Mouse (Mus musculus) heart, adult 9 months (tissue): ENCODE data around the gene Hoxa7.

ENCODE experiments used
- DNase-seq, 2 experiments: peaks; one replicate each; pipeline ENCODE4 v3.0.0; 2022; ENCODE audit warnings: low spot score in 2 of 2

Hoxa7 gene

DNA sequence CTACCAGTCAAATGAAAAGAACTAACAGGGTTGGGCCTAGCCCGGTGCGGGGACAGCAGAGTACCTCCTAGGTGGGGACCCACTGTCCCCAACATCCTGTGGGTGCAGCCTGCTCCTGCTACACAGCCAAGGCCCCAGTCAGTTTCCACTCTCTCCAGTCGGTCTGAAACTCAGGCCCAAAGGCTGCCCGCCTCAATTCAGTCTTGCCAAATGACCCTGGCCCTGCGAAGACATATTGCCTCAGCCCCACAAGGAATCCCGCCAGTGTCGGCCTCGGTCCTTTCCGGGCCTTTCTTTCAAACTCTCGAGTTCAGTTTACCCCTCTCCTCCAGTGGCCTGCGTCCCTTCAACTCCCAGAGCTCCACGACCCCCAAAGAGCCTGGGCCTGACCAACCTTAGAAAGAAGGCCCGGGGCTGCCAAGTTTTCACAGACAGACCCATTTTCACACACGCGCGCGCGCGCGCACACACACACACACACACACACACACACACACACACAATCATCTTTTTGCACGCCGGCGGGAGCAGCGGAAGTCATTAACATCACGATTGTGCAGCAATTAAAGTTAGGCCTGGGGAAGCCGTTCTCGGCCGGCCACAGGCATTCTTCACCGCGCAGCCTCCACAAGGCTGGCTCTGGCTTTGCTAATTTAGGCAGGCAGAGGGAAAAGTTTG is 21.4 kb downstream of the Hoxa7 start:
- no peak for DNase-seq

- no peak for DNase-seq
Measured at GRCm38 (mm10) chr6:52197271-52197670, 24.4 kb downstream of the Hoxa7 start.

GRCm38 (mm10) chr6:52196811-52197210 is 24.8 kb downstream of the Hoxa7 start:
- no peak for DNase-seq

GRCm38 (mm10) chr6:52194690-52195089 is 27.0 kb downstream of the Hoxa7 start:
- DNase-seq = no peak

GRCm38 (mm10) chr6:52191860-52192550 is 29.6 kb downstream of the Hoxa7 start:
- DNase-seq = peak; percentile 67 to 70

- DNase-seq = no peak
Measured at GRCm38 (mm10) chr6:52190906-52191810, 30.5 kb downstream of the Hoxa7 start, which contains the start of gene Hoxa4. Hoxa4 (minus strand) TSS chr6:52191753.

- no peak for DNase-seq
Measured at GRCm38 (mm10) chr6:52190410-52190809, 31.2 kb downstream of the Hoxa7 start.

GRCm38 (mm10) chr6:52189909-52190308 is 31.7 kb downstream of the Hoxa7 start:
- no peak for DNase-seq

DNA sequence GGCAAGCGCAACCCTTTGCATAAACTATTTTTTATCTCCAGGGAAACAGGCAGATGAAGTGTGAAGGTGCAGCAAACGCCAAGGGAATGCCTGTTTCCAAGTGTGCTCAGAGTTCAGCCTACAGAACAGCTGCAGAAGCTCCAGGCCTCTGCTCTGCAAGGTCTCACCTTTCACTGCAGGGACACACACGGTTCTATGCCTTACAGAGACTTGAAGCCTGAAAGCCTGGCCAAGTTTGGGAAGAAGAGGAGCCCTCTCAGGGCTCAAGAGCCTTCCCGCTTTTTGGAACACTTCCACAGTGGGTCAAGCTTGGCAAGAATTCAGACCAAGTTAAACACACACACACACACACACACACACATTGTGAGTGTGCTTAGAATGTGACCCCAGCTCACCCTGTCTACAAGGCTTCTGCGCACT is 32.5 kb downstream of the Hoxa7 start:
- DNase-seq = no peak

DNA sequence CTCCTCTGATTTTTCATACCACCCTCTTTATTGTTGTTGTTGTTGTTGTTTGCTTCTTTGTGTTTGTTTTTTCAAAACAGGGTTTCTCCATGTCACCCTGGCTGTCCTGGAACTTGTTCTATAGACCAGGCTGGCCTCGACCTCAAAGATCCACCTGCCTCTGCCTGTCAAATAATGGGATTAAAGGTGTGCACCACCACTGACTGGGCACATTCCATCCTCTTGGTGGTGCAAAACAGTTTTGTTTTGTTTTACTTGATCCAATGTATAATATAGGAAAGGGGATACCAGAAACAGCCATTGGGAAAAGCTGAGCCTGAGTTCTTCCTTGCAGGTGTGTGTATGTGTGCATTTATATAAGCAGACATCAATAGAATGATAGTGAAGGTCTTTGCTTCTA is 35.2 kb downstream of the Hoxa7 start:
- no peak for DNase-seq

GRCm38 (mm10) chr6:52185834-52186233 is 35.8 kb downstream of the Hoxa7 start:
- no peak for DNase-seq

GRCm38 (mm10) chr6:52185222-52185621 is 36.4 kb downstream of the Hoxa7 start:
- no peak for DNase-seq

GRCm38 (mm10) chr6:52184668-52185067 is 37.0 kb downstream of the Hoxa7 start:
- no peak for DNase-seq

- no peak for DNase-seq
Measured at GRCm38 (mm10) chr6:52183311-52184080, 38.2 kb downstream of the Hoxa7 start.

GRCm38 (mm10) chr6:52182793-52183192 is 38.9 kb downstream of the Hoxa7 start:
- DNase-seq = no peak

DNA sequence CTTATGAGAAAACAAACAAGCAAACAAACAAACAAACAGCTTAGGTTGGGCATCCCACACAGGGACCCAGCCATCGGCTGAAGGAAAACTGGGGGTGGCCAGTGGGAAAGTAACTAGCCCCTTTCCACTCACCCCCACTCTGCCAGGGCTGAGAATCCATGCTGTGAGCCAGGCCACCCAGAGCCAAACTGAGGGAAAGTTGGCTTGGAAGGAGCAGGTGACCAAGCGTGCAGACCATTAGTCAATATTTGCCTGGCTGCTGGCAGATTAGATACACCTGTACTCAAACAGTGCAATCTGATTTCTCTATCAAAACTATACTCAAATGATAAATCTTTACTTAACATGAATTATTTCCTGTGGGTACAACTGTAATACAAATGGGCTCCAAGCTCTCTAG is 39.6 kb downstream of the Hoxa7 start:
- no peak for DNase-seq

GRCm38 (mm10) chr6:52180726-52181125 is 40.9 kb downstream of the Hoxa7 start:
- DNase-seq = no peak

DNA sequence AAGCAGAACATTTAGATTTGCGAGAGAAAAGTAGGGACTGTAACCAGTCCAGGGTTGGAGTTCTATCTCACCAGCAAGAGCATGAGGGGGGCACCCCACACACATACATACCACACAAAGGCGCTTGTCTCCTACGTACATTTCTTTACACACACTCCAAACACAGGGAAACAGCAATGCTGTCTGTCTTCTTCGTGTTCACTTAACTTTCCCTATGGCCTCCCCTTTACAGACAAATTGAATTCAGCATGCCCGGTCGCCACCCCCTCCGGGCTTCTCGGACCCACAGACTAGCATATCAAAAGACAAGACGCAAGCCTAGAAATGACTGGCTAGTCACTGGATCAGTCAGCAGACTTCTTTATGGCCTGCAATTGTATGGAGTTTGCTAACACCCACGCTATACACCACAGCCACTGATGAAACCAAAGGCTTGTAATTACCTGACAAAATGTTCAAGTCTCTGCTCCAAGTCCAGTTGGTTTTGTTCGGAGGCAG is 41.4 kb downstream of the Hoxa7 start:
- DNase-seq = no peak

- DNase-seq = no peak
Measured at GRCm38 (mm10) chr6:52179690-52180089, 42.0 kb downstream of the Hoxa7 start.

DNA sequence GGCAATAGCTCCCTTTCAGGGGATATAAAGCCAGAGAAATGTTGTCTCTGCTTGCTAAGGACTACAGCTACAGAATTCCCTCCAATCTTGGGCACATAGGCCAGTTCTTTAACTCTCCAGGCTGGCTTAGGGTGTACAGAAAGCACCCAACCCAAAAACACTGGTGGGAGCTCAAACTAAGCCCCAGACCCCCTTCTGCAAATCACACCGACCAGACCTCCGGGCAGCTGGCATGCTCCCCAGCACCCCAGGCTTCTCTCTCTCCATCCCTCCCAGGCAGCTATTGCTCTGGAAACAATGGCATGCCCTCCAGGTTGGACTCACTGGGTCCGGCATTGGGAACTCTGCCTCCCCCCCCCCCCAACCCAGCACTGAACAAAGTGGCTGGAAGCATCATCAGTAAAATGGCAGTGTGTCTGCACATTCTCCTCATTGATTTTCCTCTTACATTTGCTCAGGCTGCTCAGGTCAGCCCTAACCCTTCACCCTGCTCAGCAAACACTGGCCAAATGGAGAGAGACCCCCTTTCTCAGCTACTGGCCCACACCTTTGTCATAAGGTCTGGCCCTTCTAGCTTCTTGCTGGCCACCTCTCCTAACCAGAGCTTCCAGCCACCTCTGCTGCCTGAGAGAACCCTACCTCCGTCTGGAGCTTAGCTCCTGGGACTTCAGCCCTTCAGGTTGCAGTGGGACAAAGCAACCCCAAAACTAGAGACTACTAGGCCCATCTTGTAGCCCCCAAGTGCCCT is 42.6 kb downstream of the Hoxa7 start:
- no peak for DNase-seq

- DNase-seq = no peak
Measured at GRCm38 (mm10) chr6:52177806-52178205, 43.8 kb downstream of the Hoxa7 start.
